Mouse (Mus musculus): ENCODE data around the gene Vmn1r179.
"Not testable (repeated sequence)": the region's sequence is repeated elsewhere in the genome, so short reads cannot be mapped to it uniquely, and the experiment has no call there.

Gene Vmn1r179

DNA sequence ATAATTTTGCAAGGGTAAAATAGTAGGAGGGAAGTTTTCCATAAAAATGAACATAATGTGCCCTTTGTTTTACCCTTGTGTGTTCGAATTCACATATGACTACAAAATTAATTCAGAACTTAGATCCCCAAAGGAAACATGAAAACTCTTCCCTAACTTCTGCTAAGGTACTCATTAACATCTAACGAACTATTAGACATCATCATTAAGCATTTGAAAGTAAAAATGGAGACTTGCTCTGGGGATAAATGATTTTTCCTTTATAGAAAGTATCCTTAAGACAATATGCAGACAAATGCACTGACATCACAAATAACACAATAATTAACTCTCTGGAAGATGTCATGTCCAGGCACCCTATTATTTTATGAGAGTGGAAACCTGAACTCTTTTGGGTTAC is at the start of gene Vmn1r179:
Gene Vmn1r179 (plus strand): TSS at position 301 of the 400 bp plus-strand sequence.
- in situ Hi-C loops (cut with MboI, MseI): no loop called here

DNA sequence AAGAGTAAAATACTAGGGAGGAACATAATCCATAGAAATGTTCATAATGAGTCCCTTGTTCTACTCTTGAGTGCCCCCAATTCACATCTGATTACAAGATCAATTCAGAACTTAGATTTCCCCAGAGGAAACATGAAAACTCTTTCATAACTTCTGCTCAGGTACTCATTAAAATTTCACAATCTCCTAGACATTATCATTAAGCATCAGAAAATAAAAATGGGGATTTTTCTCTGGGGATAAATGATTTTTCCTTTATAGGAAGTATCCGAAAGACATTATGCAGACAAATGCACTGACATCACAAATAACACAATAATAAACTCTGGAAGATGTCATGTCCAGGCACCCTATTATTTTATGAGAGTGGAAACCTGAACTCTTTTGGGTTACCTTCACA is 35.1 kb upstream of the Vmn1r179 start, which contains the start of gene Vmn1r178:
Gene Vmn1r178 (plus strand): TSS at position 301 of the 400 bp plus-strand sequence.
- in situ Hi-C loops (cut with MboI, MseI): no loop called here

DNA sequence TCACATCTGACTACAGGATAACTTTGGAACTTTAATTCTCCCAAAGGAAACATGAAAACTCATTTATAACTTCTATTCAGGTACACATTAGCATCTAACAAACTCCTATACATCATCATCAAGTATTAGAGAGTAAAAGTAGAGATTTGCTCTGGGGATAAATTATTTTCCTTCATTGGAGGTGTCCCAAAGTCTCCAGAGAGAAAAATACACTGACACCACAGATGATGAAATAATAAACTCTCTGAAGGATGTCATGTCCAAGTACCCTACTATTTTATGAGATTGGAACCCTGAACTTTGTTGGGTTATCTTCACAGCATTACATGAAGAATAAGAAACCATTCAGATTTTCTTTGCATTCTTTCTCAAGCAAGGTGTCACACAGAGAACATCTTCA is 23.6 kb downstream of the Vmn1r179 start, which contains the start of gene Vmn1r180:
Gene Vmn1r180 (plus strand): TSS at position 301 of the 400 bp plus-strand sequence.
- in situ Hi-C loops (cut with MboI, MseI): no loop called here

DNA sequence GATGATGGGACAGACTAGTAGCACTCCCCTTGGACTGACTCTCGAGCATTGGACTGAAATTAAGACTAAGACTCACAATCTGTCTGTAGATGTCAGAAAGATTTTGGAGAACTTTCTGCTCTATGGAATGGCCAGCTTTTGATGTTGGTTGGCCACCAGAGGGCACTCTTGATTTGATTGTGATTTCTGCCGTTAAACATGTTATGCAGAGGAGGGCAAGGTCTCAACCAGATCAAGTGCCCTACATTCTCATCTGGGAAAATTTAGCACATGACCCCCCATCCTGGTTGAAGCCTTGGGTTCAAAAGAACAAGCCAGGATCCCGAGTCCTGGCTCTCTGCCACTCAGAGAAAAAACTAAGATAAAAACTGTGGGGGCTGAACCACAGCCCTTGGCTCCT is 41.3 kb downstream of the Vmn1r179 start:
- in situ Hi-C loops (cut with MboI, MseI): loop anchor here (10.0 kb wide), 2 partner anchors 317 to 447 kb away; no protein-coding TSS in a partner anchor

DNA sequence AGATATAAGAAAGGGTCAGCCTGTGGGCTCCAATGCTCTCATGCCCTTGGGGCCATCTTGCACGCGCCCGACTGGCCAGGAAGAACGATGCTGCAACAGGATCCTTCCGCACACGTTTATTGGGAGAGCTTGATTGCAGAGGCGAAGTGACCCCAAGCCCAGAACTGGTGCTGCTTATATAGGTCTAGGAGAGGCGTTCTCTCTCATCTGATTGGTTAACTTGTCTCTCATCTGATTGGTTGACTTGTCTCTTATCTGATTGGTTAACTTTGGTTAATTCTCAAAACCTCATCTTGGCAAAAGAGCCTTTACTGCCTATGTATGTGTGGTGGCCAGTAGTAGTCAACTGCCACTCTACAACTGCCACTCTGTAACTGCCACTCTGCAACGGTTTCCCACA is 47.5 kb downstream of the Vmn1r179 start, which contains the start of gene Vmn1r181:
Gene Vmn1r181 (plus strand): TSS at position 301 of the 400 bp plus-strand sequence.
- in situ Hi-C loops (cut with MboI, MseI): not testable (repeated sequence)

Data from regulatory T cell (primary cell).